Mouse (Mus musculus): Measurements from ENCODE around the gene Rpl6. TPM values are rescaled to one million over a fixed set of nuclear protein-coding genes. Genes with fewer than 3 reads are reported as not detected.

The Rpl6 gene
- polyA plus RNA-seq, 1 experiment from 2014 or later = 373 TPM

DNA sequence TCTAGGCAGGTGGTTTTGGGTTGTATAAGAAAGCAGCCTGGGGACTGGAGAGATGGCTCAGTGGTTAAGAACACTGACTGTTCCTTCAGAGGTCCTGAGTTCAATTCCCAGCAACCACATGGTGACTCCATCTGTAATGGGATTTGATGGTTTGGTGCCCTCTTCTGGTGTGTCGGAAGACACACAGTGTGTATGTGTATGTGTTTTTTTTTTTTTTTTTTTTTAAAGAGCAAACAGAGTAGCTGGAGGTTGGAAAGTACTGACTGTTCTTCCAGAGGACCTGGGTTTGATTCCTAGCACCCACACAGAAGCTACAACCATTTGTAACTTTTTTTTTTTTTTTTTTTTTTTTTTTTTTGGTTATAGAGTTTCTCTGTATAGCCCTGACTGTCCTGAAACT lies 28.5 kb downstream of the Rpl6 start:
- TF ChIP-seq EP300 (IDR thresholded peaks at IDR 0.05) (no peak), CTCF (IDR thresholded peaks at IDR 0.05) (no peak)
- DNase-seq (ENCODE audit: low spot score) (no peak), ATAC-seq (no peak)
- H3K4me1 ChIP-seq (ENCODE audit: insufficient read depth, low read depth, low read length) = no peaks in the 10 kb centered on the region
- no peak overlapping the region for H3K27ac ChIP-seq (ENCODE audit: low read length)
- H3K4me2 ChIP-seq (replicated peaks; ENCODE audit: low read depth, low read length) = no peak overlapping the region
- no peak overlapping the region for H3K9ac ChIP-seq (replicated peaks; ENCODE audit: low read depth)
- H3K9me3 ChIP-seq (ENCODE audit: low read length) = no peaks in the 10 kb centered on the region
- H3K4me3 ChIP-seq (ENCODE audit: low read depth, low read length) = no peak overlapping the region
- 100% methylated on average over 1 of the region's 1 CpGs for WGBS
- H3K36me3 ChIP-seq (ENCODE audit: insufficient read depth, low read length) = no peaks in the 10 kb centered on the region
- H3K27me3 ChIP-seq (replicated peaks; ENCODE audit: insufficient read depth, low read length) = no peaks in the 10 kb centered on the region

DNA sequence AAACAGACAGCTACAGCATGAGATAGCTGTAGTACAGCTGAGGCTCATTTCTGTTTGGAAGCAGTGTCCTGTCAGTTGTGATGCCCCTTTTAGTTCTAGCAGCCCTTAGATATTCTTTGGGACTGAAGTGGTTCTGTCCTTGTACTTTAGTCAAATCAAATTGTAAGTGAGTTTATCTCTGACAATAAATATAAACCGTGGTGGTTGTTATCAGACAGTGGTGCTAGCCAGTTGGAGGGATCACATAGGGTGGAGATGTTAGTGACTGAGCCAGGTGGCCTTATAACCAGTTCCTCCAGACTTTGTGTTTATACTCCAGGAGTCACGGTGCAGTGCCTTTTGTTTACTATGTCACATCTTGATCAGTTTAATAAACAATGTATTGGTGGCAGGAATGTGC lies 29.4 kb downstream of the Rpl6 start:
- H3K4me3 ChIP-seq (ENCODE audit: low read depth, low read length) = no peak overlapping the region
- H3K9ac ChIP-seq (replicated peaks; ENCODE audit: low read depth) = no peak overlapping the region
- H3K4me2 ChIP-seq (replicated peaks; ENCODE audit: low read depth, low read length) = no peak overlapping the region
- H3K27ac ChIP-seq (ENCODE audit: low read length) = no peak overlapping the region
- WGBS = 52% methylated on average over 2 of the region's 2 CpGs
- H3K4me1 ChIP-seq (ENCODE audit: insufficient read depth, low read depth, low read length) = no peaks in the 10 kb centered on the region
- no peaks in the 10 kb centered on the region for H3K9me3 ChIP-seq (ENCODE audit: low read length)
- DNase-seq (ENCODE audit: low spot score) = no peak
- no peak for ATAC-seq
- no peaks in the 10 kb centered on the region for H3K36me3 ChIP-seq (ENCODE audit: insufficient read depth, low read length)
- no peak for TF ChIP-seq EP300 (IDR thresholded peaks at IDR 0.05)
- TF ChIP-seq CTCF (IDR thresholded peaks at IDR 0.05) = no peak
- no peaks in the 10 kb centered on the region for H3K27me3 ChIP-seq (replicated peaks; ENCODE audit: insufficient read depth, low read length)

- H3K4me1 ChIP-seq (ENCODE audit: insufficient read depth, low read depth, low read length) = no peaks in the 10 kb centered on the region
- no peaks in the 10 kb centered on the region for H3K36me3 ChIP-seq (ENCODE audit: insufficient read depth, low read length)
- 32% methylated on average over 5 of the region's 5 CpGs for WGBS
- no peak overlapping the region for H3K4me3 ChIP-seq (ENCODE audit: low read depth, low read length)
- H3K9ac ChIP-seq (replicated peaks; ENCODE audit: low read depth) = no peak overlapping the region
- H3K9me3 ChIP-seq (ENCODE audit: low read length) = no peaks in the 10 kb centered on the region
- TF ChIP-seq EP300 (IDR thresholded peaks at IDR 0.05) = no peak
- no peak for TF ChIP-seq CTCF (IDR thresholded peaks at IDR 0.05)
- H3K27me3 ChIP-seq (replicated peaks; ENCODE audit: insufficient read depth, low read length) = no peaks in the 10 kb centered on the region
- peak; percentile 49 for DNase-seq (ENCODE audit: low spot score)
- ATAC-seq = peak; percentile 74
- no peak overlapping the region for H3K4me2 ChIP-seq (replicated peaks; ENCODE audit: low read depth, low read length)
- H3K27ac ChIP-seq (ENCODE audit: low read length) = no peak overlapping the region
These were observed 31.9 kb downstream of the Rpl6 start for GRCm38 (mm10) chr5:121236171-121236570.

DNA sequence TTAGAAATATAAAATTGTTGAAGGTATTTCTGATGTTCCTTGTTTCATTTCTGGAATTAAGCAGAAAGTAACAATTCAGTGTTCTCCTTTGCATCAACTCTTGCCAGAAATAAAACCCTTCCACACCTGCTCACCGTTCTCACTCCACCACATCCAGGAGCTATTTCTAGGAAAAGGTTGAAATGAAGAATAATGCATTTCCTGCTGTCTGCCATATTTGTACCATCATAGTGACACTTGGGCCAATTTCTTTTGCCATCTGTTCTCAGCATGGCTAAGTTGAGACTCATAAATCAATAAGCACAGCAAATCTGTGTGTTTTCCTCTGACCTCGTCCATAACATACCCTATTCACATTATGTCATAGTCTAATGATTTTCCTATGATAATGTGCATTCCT lies 33.9 kb downstream of the Rpl6 start:
- Histone ChIP-seq H3K27me3 (replicated peaks; ENCODE audit: insufficient read depth, low read length) (no peaks in the 10 kb centered on the region), H3K9ac (replicated peaks; ENCODE audit: low read depth) (no peak overlapping the region), H3K4me2 (replicated peaks; ENCODE audit: low read depth, low read length) (no peak overlapping the region), H3K4me3 (ENCODE audit: low read depth, low read length) (no peak overlapping the region), H3K27ac (ENCODE audit: low read length) (no peak overlapping the region), H3K4me1 (ENCODE audit: insufficient read depth, low read depth, low read length) (no peaks in the 10 kb centered on the region), H3K36me3 (ENCODE audit: insufficient read depth, low read length) (no peaks in the 10 kb centered on the region), H3K9me3 (ENCODE audit: low read length) (no peaks in the 10 kb centered on the region)
- DNase-seq (ENCODE audit: low spot score) (no peak), ATAC-seq (no peak)
- 70% methylated on average over 2 of the region's 2 CpGs for WGBS
- TF ChIP-seq EP300 (IDR thresholded peaks at IDR 0.05) = no peak
- TF ChIP-seq CTCF (IDR thresholded peaks at IDR 0.05) = no peak

GRCm38 (mm10) chr5:121239846-121240245 lies 35.6 kb downstream of the Rpl6 start:
- Histone ChIP-seq H3K27ac (ENCODE audit: low read length) (no peak overlapping the region), H3K4me3 (ENCODE audit: low read depth, low read length) (no peak overlapping the region), H3K27me3 (replicated peaks; ENCODE audit: insufficient read depth, low read length) (no peaks in the 10 kb centered on the region), H3K36me3 (ENCODE audit: insufficient read depth, low read length) (no peaks in the 10 kb centered on the region), H3K9ac (replicated peaks; ENCODE audit: low read depth) (no peak overlapping the region), H3K4me1 (ENCODE audit: insufficient read depth, low read depth, low read length) (no peaks in the 10 kb centered on the region), H3K4me2 (replicated peaks; ENCODE audit: low read depth, low read length) (no peak overlapping the region), H3K9me3 (ENCODE audit: low read length) (no peaks in the 10 kb centered on the region)
- ATAC-seq (no peak), DNase-seq (ENCODE audit: low spot score) (no peak)
- TF ChIP-seq CTCF (IDR thresholded peaks at IDR 0.05) (no peak), EP300 (IDR thresholded peaks at IDR 0.05) (no peak)
- 75% methylated on average over 5 of the region's 5 CpGs for WGBS

GRCm38 (mm10) chr5:121241182-121241581 lies 36.9 kb downstream of the Rpl6 start:
- Histone ChIP-seq H3K9ac (replicated peaks; ENCODE audit: low read depth) (no peak overlapping the region), H3K4me1 (ENCODE audit: insufficient read depth, low read depth, low read length) (no peaks in the 10 kb centered on the region), H3K36me3 (ENCODE audit: insufficient read depth, low read length) (no peaks in the 10 kb centered on the region), H3K4me3 (ENCODE audit: low read depth, low read length) (no peak overlapping the region), H3K9me3 (ENCODE audit: low read length) (no peaks in the 10 kb centered on the region), H3K27ac (ENCODE audit: low read length) (no peak overlapping the region), H3K27me3 (replicated peaks; ENCODE audit: insufficient read depth, low read length) (no peaks in the 10 kb centered on the region), H3K4me2 (replicated peaks; ENCODE audit: low read depth, low read length) (no peak overlapping the region)
- DNase-seq (ENCODE audit: low spot score) (no peak), ATAC-seq (no peak)
- TF ChIP-seq CTCF (IDR thresholded peaks at IDR 0.05) = no peak
- TF ChIP-seq EP300 (IDR thresholded peaks at IDR 0.05) = no peak

- H3K9me3 ChIP-seq (ENCODE audit: low read length) = no peaks in the 10 kb centered on the region
- no peaks in the 10 kb centered on the region for H3K36me3 ChIP-seq (ENCODE audit: insufficient read depth, low read length)
- WGBS = 39% methylated on average over 1 of the region's 1 CpGs
These were observed 38.0 kb downstream of the Rpl6 start for GRCm38 (mm10) chr5:121242261-121242660.

More at GRCm38 (mm10) chr5:121242261-121242660, 38.0 kb downstream of the Rpl6 start:
- ATAC-seq = no peak
- H3K4me2 ChIP-seq (replicated peaks; ENCODE audit: low read depth, low read length) = no peak overlapping the region
- no peaks in the 10 kb centered on the region for H3K27me3 ChIP-seq (replicated peaks; ENCODE audit: insufficient read depth, low read length)
- no peaks in the 10 kb centered on the region for H3K4me1 ChIP-seq (ENCODE audit: insufficient read depth, low read depth, low read length)
- TF ChIP-seq CTCF (IDR thresholded peaks at IDR 0.05) = no peak
- no peak for TF ChIP-seq EP300 (IDR thresholded peaks at IDR 0.05)
- no peak overlapping the region for H3K4me3 ChIP-seq (ENCODE audit: low read depth, low read length)
- DNase-seq (ENCODE audit: low spot score) = no peak
- H3K27ac ChIP-seq (ENCODE audit: low read length) = no peak overlapping the region
- H3K9ac ChIP-seq (replicated peaks; ENCODE audit: low read depth) = no peak overlapping the region
